Comparison of ENCODE assay signal across 8 mouse cellular contexts in the genomic region with DNA sequence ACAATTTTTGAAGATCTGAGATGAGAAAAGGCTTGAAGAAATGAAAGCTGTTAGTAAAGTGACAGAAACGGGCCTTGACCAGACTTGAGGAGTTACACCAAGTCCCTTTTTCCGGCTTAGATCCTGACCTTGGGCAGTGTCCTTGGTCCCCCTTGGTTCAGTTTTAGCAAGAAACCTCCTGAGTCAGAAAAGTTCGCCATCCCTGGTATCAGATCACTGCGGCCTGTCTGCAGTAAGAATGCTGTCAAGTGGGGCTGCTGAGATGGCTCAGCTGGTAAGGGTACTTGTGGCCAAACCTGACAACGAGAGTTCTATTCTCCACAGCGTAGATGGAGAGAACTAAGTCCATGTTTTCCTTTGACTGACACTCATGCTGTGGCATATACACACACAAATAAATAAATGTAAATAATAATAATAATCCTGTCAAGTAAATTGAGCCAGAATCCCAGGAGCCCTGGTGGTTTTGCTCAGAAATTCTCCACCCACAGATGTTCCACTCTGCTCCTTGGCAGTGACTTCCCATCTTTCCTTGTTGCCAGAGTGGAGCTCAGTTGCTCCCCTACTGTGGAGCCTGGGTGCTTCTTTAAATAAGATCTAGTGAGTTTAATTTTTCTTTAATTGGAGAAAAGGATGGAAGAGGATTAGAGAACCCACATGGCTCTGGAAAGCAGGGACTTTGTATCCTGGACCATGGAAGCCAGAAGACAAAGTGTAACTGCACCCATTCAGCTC. TPM values are rescaled to one million over a fixed set of nuclear protein-coding genes. Genes with fewer than 3 reads are reported as not detected.
DNase-seq lines count a peak whose midpoint lies in the region; ATAC-seq and TF ChIP-seq lines count a peak whose summit lies in the region.

No protein-coding gene starts in this region.

- TF ChIP-seq POLR2A in small intestine, adult 2 months (IDR thresholded peaks at IDR 0.05; ENCODE audit: low read depth, low read length) = no peak

- no peak for TF ChIP-seq CTCF in lung, embryonic 14.5 days (IDR thresholded peaks at IDR 0.05; ENCODE audit: low read depth)
- no peak for TF ChIP-seq CTCF in lung, postnatal 0 days (IDR thresholded peaks at IDR 0.05)
- TF ChIP-seq CTCF in small intestine, adult 2 months (IDR thresholded peaks at IDR 0.05; ENCODE audit: extremely low read depth, insufficient read length, insufficient replicate concordance, low read depth, low read length) = no peak

- 44% methylated on average over 6 of the region's 6 CpGs for WGBS in lung, embryonic 14.5 days
- WGBS in lung, postnatal 0 days = 48% methylated on average over 6 of the region's 6 CpGs
- 76% methylated on average over 6 of the region's 6 CpGs for WGBS in forebrain, embryonic 11.5 days
- WGBS in limb, embryonic 12.5 days = 83% methylated on average over 6 of the region's 6 CpGs
- 85% methylated on average over 6 of the region's 6 CpGs for WGBS in small intestine, adult 2 months

- peak overlapping the region; percentile 95 for H3K4me2 ChIP-seq in lung, embryonic 14.5 days
- no peak overlapping the region; the same call in 1 of the 2 replicates for H3K4me2 ChIP-seq in lung, postnatal 0 days (replicated peaks; ENCODE audit: low read depth, low read length)
- peak overlapping the region; percentile 92 for H3K4me2 ChIP-seq in forebrain, embryonic 11.5 days (ENCODE audit: low read depth, low read length, severe bottlenecking)
- peak overlapping the region; percentile 95 for H3K4me2 ChIP-seq in limb, embryonic 12.5 days

- H3K4me1 ChIP-seq in lung, embryonic 14.5 days (ENCODE audit: insufficient read depth) = peaks cover 7% of the 10 kb centered on the region
- peaks cover 27% of the 10 kb centered on the region; the same call in 1 of the 2 replicates for H3K4me1 ChIP-seq in lung, postnatal 0 days (ENCODE audit: insufficient read depth, low read depth, low read length)
- H3K4me1 ChIP-seq in forebrain, embryonic 11.5 days (replicated peaks; ENCODE audit: control insufficient read depth, insufficient read depth, low read length) = peaks cover 10% of the 10 kb centered on the region
- H3K4me1 ChIP-seq in limb, embryonic 12.5 days (replicated peaks) = peaks cover 45% of the 10 kb centered on the region
- H3K4me1 ChIP-seq in small intestine, adult 2 months (ENCODE audit: control insufficient read depth, insufficient read depth, insufficient read length, low read length) = peaks cover 28% of the 10 kb centered on the region

- H3K27ac ChIP-seq in lung, embryonic 14.5 days (ENCODE audit: low read depth) = no peak overlapping the region
- no peak overlapping the region for H3K27ac ChIP-seq in lung, postnatal 0 days (ENCODE audit: low read length)
- H3K27ac ChIP-seq in forebrain, embryonic 11.5 days (ENCODE audit: low read depth, low read length) = no peak overlapping the region
- no peak overlapping the region for H3K27ac ChIP-seq in limb, embryonic 12.5 days
- H3K27ac ChIP-seq in small intestine, adult 2 months (ENCODE audit: insufficient read depth, low read depth, low read length) = peak overlapping the region; percentile 95

- H3K36me3 ChIP-seq in lung, embryonic 14.5 days (ENCODE audit: insufficient read depth) = no peaks in the 10 kb centered on the region
- no peaks in the 10 kb centered on the region for H3K36me3 ChIP-seq in lung, postnatal 0 days (ENCODE audit: insufficient read depth, low read length)
- no peaks in the 10 kb centered on the region for H3K36me3 ChIP-seq in forebrain, embryonic 11.5 days (ENCODE audit: control insufficient read depth, insufficient read depth, low read length)
- no peaks in the 10 kb centered on the region for H3K36me3 ChIP-seq in limb, embryonic 12.5 days
- H3K36me3 ChIP-seq in small intestine, adult 2 months (ENCODE audit: control insufficient read depth, insufficient read depth, low read length) = no peaks in the 10 kb centered on the region

- H3K27me3 ChIP-seq in lung, embryonic 14.5 days (ENCODE audit: insufficient read depth, low read length) = no peaks in the 10 kb centered on the region
- no peaks in the 10 kb centered on the region for H3K27me3 ChIP-seq in lung, postnatal 0 days (replicated peaks; ENCODE audit: insufficient read depth, low read length)
- H3K27me3 ChIP-seq in forebrain, embryonic 11.5 days (ENCODE audit: control insufficient read depth, insufficient read depth, low read length) = no peaks in the 10 kb centered on the region
- H3K27me3 ChIP-seq in limb, embryonic 12.5 days = peaks cover 9% of the 10 kb centered on the region
- H3K27me3 ChIP-seq in small intestine, adult 2 months (ENCODE audit: control insufficient read depth, insufficient read depth, low read length) = no peaks in the 10 kb centered on the region

- ATAC-seq in lung, embryonic 14.5 days (ENCODE audit: insufficient read depth) = no peak
- no peak for ATAC-seq in lung, postnatal 0 days
- no peak for ATAC-seq in forebrain, embryonic 11.5 days (replicated peaks; ENCODE audit: low FRiP score)
- no peak for ATAC-seq in limb, embryonic 12.5 days (ENCODE audit: insufficient number of reproducible peaks, insufficient read depth, low FRiP score, low TSS enrichment, low read depth)

- peak overlapping the region; percentile 74; the same call in 1 of the 2 replicates for H3K4me3 ChIP-seq in lung, embryonic 14.5 days (ENCODE audit: low read depth, low read length)
- no peak overlapping the region for H3K4me3 ChIP-seq in lung, postnatal 0 days (ENCODE audit: low read depth, low read length)
- peak overlapping the region; percentile 73; the same call in 1 of the 2 replicates for H3K4me3 ChIP-seq in forebrain, embryonic 11.5 days (ENCODE audit: low read depth, low read length)
- H3K4me3 ChIP-seq in limb, embryonic 12.5 days (replicated peaks) = no peak overlapping the region
- H3K4me3 ChIP-seq in small intestine, adult 2 months (ENCODE audit: low read depth, low read length) = no peak overlapping the region

- no peak overlapping the region for H3K9ac ChIP-seq in lung, embryonic 14.5 days
- H3K9ac ChIP-seq in lung, postnatal 0 days (replicated peaks; ENCODE audit: low read depth) = no peak overlapping the region
- H3K9ac ChIP-seq in forebrain, embryonic 11.5 days (ENCODE audit: low read length) = no peak overlapping the region
- H3K9ac ChIP-seq in limb, embryonic 12.5 days (replicated peaks) = no peak overlapping the region

- no peaks in the 10 kb centered on the region for H3K9me3 ChIP-seq in lung, embryonic 14.5 days (ENCODE audit: low read depth, low read length)
- no peaks in the 10 kb centered on the region for H3K9me3 ChIP-seq in lung, postnatal 0 days (ENCODE audit: low read length)
- no peaks in the 10 kb centered on the region for H3K9me3 ChIP-seq in forebrain, embryonic 11.5 days (ENCODE audit: control insufficient read depth, low read length)
- no peaks in the 10 kb centered on the region for H3K9me3 ChIP-seq in limb, embryonic 12.5 days

- no peak for DNase-seq in lung, embryonic 14.5 days
- no peak for DNase-seq in lung, postnatal 0 days (ENCODE audit: low spot score)
- DNase-seq in forebrain, embryonic 11.5 days (ENCODE audit: low spot score) = no peak
- DNase-seq in urinary bladder, postnatal 25 days (ENCODE audit: low spot score) = no peak
- DNase-seq in left cerebral cortex, adult 9 months (ENCODE audit: low spot score in 2 of 2) = no peak
- no peak for DNase-seq in retina, postnatal 1 day

- no peak for TF ChIP-seq EP300 in lung, postnatal 0 days (IDR thresholded peaks at IDR 0.05)

RNA-seq across cellular contexts. Expression of a gene that starts 1.3 kb away (rescaled TPM):
- 7.2 and 8.4 TPM in 2 replicates for polyA plus RNA-seq in lung, embryonic 14.5 days (2014; fragmentation: Nextera tagmentation; extraction: Ambion mirVana)
- 9.7 and 10.9 TPM in 2 replicates for polyA plus RNA-seq in lung, postnatal 0 days (2015; fragmentation: Nextera tagmentation; extraction: Ambion mirVana)
- 19.6 and 21.5 TPM in 2 replicates for polyA plus RNA-seq in forebrain, embryonic 11.5 days (2014; fragmentation: Nextera tagmentation; extraction: Ambion mirVana)
- 8.9 and 9.8 TPM in 2 replicates for polyA plus RNA-seq in limb, embryonic 12.5 days (2016; fragmentation: Nextera tagmentation; extraction: Ambion mirVana)
- 104 and 324 TPM in 2 replicates for polyA plus RNA-seq in small intestine, adult 2 months (2012; rRNA removed)

RNA-seq across cellular contexts. Expression of a gene that starts 37.4 kb away (rescaled TPM):
- polyA plus RNA-seq in lung, embryonic 14.5 days (2014; fragmentation: Nextera tagmentation; extraction: Ambion mirVana) = 20.8 and 24.3 TPM in 2 replicates
- 9.7 and 10.1 TPM in 2 replicates for polyA plus RNA-seq in lung, postnatal 0 days (2015; fragmentation: Nextera tagmentation; extraction: Ambion mirVana)
- polyA plus RNA-seq in forebrain, embryonic 11.5 days (2014; fragmentation: Nextera tagmentation; extraction: Ambion mirVana) = 31.9 and 34.4 TPM in 2 replicates
- 26.0 and 34.1 TPM in 2 replicates for polyA plus RNA-seq in limb, embryonic 12.5 days (2016; fragmentation: Nextera tagmentation; extraction: Ambion mirVana)
- polyA plus RNA-seq in small intestine, adult 2 months (2012; rRNA removed) = 0.30 and 0.74 TPM in 2 replicates

RNA-seq across cellular contexts. Expression of a gene that starts 37.5 kb away (rescaled TPM):
- polyA plus RNA-seq in lung, embryonic 14.5 days (2014; fragmentation: Nextera tagmentation; extraction: Ambion mirVana) = 11.2 and 11.4 TPM in 2 replicates
- polyA plus RNA-seq in lung, postnatal 0 days (2015; fragmentation: Nextera tagmentation; extraction: Ambion mirVana) = 9.9 and 12.5 TPM in 2 replicates
- polyA plus RNA-seq in forebrain, embryonic 11.5 days (2014; fragmentation: Nextera tagmentation; extraction: Ambion mirVana) = 12.7 and 14.0 TPM in 2 replicates
- 11.1 and 11.5 TPM in 2 replicates for polyA plus RNA-seq in limb, embryonic 12.5 days (2016; fragmentation: Nextera tagmentation; extraction: Ambion mirVana)
- 1.7 and 2.4 TPM in 2 replicates for polyA plus RNA-seq in small intestine, adult 2 months (2012; rRNA removed)

RNA-seq across cellular contexts. Expression of a gene that starts 51.5 kb away (rescaled TPM):
- not detected in 2 replicates for polyA plus RNA-seq in lung, embryonic 14.5 days (2014; fragmentation: Nextera tagmentation; extraction: Ambion mirVana)
- not detected in 2 replicates for polyA plus RNA-seq in lung, postnatal 0 days (2015; fragmentation: Nextera tagmentation; extraction: Ambion mirVana)
- not detected in 2 replicates for polyA plus RNA-seq in forebrain, embryonic 11.5 days (2014; fragmentation: Nextera tagmentation; extraction: Ambion mirVana)
- not detected in 2 replicates for polyA plus RNA-seq in limb, embryonic 12.5 days (2016; fragmentation: Nextera tagmentation; extraction: Ambion mirVana)
- not detected in 2 replicates for polyA plus RNA-seq in small intestine, adult 2 months (2012; rRNA removed)

RNA-seq across cellular contexts. Expression of a gene that starts 51.5 kb away (rescaled TPM):
- 29.2 and 32.3 TPM in 2 replicates for polyA plus RNA-seq in lung, embryonic 14.5 days (2014; fragmentation: Nextera tagmentation; extraction: Ambion mirVana)
- polyA plus RNA-seq in lung, postnatal 0 days (2015; fragmentation: Nextera tagmentation; extraction: Ambion mirVana) = 15.1 and 17.6 TPM in 2 replicates
- polyA plus RNA-seq in forebrain, embryonic 11.5 days (2014; fragmentation: Nextera tagmentation; extraction: Ambion mirVana) = 45.9 and 46.0 TPM in 2 replicates
- polyA plus RNA-seq in limb, embryonic 12.5 days (2016; fragmentation: Nextera tagmentation; extraction: Ambion mirVana) = 39.9 and 46.3 TPM in 2 replicates
- polyA plus RNA-seq in small intestine, adult 2 months (2012; rRNA removed) = 3.4 and 11.2 TPM in 2 replicates

Comparison
In these comparisons a context has a peak if more than half of its experiments do, and no peak if none do; other contexts are left out.
1. H3K4me3 ChIP-seq: peak in lung, embryonic 14.5 days (single experiment) and forebrain, embryonic 11.5 days (single experiment); none in lung, postnatal 0 days (single experiment), limb, embryonic 12.5 days (single experiment) and small intestine, adult 2 months (single experiment).